Mouse (Mus musculus): ENCODE data around the gene Calr.

DNA sequence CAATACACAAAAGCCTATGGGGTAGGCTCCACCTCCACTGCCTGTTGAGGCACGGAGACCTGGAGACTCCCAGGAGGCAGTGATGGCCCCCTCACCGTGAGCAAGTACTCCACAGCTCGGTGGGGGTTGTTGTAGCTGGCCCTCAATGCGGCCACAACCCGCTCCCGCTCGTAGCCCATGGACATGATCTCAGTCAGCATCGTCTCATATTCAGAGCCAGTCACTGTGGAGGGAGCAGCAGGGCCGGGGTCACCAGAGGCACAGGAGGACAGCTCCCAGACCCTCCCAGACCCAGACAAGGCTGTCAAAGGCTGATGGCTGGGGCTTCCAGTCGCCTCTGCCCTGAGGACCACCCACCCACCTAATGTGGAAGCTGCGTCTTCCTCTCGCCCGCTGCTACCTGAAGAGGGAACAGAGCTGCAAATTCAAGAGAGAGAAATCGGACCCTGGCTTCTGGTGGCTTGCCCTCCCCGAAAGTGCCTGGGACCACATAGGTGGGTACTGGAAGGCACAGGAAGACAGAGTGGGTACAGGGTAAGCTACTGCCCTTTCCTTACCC lies 8.7 kb downstream of the Calr start:
- TF ChIP-seq CTCF (IDR thresholded peaks at IDR 0.05; ENCODE audit: low read depth, low read length) (no peak), POLR2A (IDR thresholded peaks at IDR 0.05; ENCODE audit: extremely low read depth, insufficient read depth, low read length) (no peak)
